Mouse (Mus musculus): Measurements from ENCODE around the gene Cdk2. TPM values are rescaled to one million over a fixed set of nuclear protein-coding genes. Genes with fewer than 3 reads are reported as not detected.
A peak's percentile ranks its signal among the peaks of the same experiment; 100 is the strongest.
"Not testable (repeated sequence)": the region's sequence is repeated elsewhere in the genome, so short reads cannot be mapped to it uniquely, and the experiment has no call there.

Cdk2 gene
- 14.5 to 21.4 TPM (median 19.5 TPM) in 3 replicates for total RNA-seq (2017)

GRCm38 (mm10) chr10:128704491-128705316, at the start of gene Cdk2:
TSS of gene Cdk2 (minus strand) at chr10:128705031.
- peak; percentile 73 for ATAC-seq (replicated peaks; ENCODE audit: insufficient number of reproducible peaks, low FRiP score, low TSS enrichment, poor library complexity, severe bottlenecking)

- ATAC-seq (replicated peaks; ENCODE audit: insufficient number of reproducible peaks, low FRiP score, low TSS enrichment, poor library complexity, severe bottlenecking): peak; percentile 73
These were observed 43.5 kb upstream of the Cdk2 start for GRCm38 (mm10) chr10:128748252-128748864.

GRCm38 (mm10) chr10:128747646-128748251, 42.9 kb upstream of the Cdk2 start, which contains the start of gene Pym1:
TSS of gene Pym1 (plus strand) at chr10:128747889.
- peak; percentile 70 for ATAC-seq (replicated peaks; ENCODE audit: insufficient number of reproducible peaks, low FRiP score, low TSS enrichment, poor library complexity, severe bottlenecking)

GRCm38 (mm10) chr10:128746972-128747645, 42.3 kb upstream of the Cdk2 start:
- ATAC-seq (replicated peaks; ENCODE audit: insufficient number of reproducible peaks, low FRiP score, low TSS enrichment, poor library complexity, severe bottlenecking): peak; percentile 2; the same call in 1 of the 2 replicates

GRCm38 (mm10) chr10:128745946-128746613, 41.2 kb upstream of the Cdk2 start:
- no peak for ATAC-seq (replicated peaks; ENCODE audit: insufficient number of reproducible peaks, low FRiP score, low TSS enrichment, poor library complexity, severe bottlenecking)

- ATAC-seq (replicated peaks; ENCODE audit: insufficient number of reproducible peaks, low FRiP score, low TSS enrichment, poor library complexity, severe bottlenecking): no peak
These were observed 40.1 kb upstream of the Cdk2 start, which contains the start of gene Dgka for GRCm38 (mm10) chr10:128744680-128745601. TSS of gene Dgka (minus strand) at chr10:128744855.

- ATAC-seq (replicated peaks; ENCODE audit: insufficient number of reproducible peaks, low FRiP score, low TSS enrichment, poor library complexity, severe bottlenecking): no peak
These were observed 39.4 kb upstream of the Cdk2 start for GRCm38 (mm10) chr10:128744211-128744610.

GRCm38 (mm10) chr10:128743791-128744191, 39.0 kb upstream of the Cdk2 start:
- no peak for ATAC-seq (replicated peaks; ENCODE audit: insufficient number of reproducible peaks, low FRiP score, low TSS enrichment, poor library complexity, severe bottlenecking)

- no peak for ATAC-seq (replicated peaks; ENCODE audit: insufficient number of reproducible peaks, low FRiP score, low TSS enrichment, poor library complexity, severe bottlenecking)
These were observed 38.4 kb upstream of the Cdk2 start for GRCm38 (mm10) chr10:128743235-128743634.

- ATAC-seq (replicated peaks; ENCODE audit: insufficient number of reproducible peaks, low FRiP score, low TSS enrichment, poor library complexity, severe bottlenecking): no peak
These were observed 37.8 kb upstream of the Cdk2 start for GRCm38 (mm10) chr10:128742616-128743015.

GRCm38 (mm10) chr10:128740296-128740695, 35.5 kb upstream of the Cdk2 start:
- ATAC-seq (replicated peaks; ENCODE audit: insufficient number of reproducible peaks, low FRiP score, low TSS enrichment, poor library complexity, severe bottlenecking): no peak

GRCm38 (mm10) chr10:128737435-128737834, 32.6 kb upstream of the Cdk2 start:
- no peak for ATAC-seq (replicated peaks; ENCODE audit: insufficient number of reproducible peaks, low FRiP score, low TSS enrichment, poor library complexity, severe bottlenecking)

GRCm38 (mm10) chr10:128731992-128732391, 27.2 kb upstream of the Cdk2 start:
- no peak for ATAC-seq (replicated peaks; ENCODE audit: insufficient number of reproducible peaks, low FRiP score, low TSS enrichment, poor library complexity, severe bottlenecking)

GRCm38 (mm10) chr10:128731002-128731433, 26.2 kb upstream of the Cdk2 start:
- peak; percentile 77 for ATAC-seq (replicated peaks; ENCODE audit: insufficient number of reproducible peaks, low FRiP score, low TSS enrichment, poor library complexity, severe bottlenecking)

GRCm38 (mm10) chr10:128728059-128728458, 23.2 kb upstream of the Cdk2 start:
- no peak for ATAC-seq (replicated peaks; ENCODE audit: insufficient number of reproducible peaks, low FRiP score, low TSS enrichment, poor library complexity, severe bottlenecking)

GRCm38 (mm10) chr10:128725466-128725865, 20.6 kb upstream of the Cdk2 start:
- ATAC-seq (replicated peaks; ENCODE audit: insufficient number of reproducible peaks, low FRiP score, low TSS enrichment, poor library complexity, severe bottlenecking): not testable (repeated sequence)
